Mouse (Mus musculus) B cell, adult 67 days (primary cell): ENCODE results near the gene Gjd2. TPM values are rescaled to one million over a fixed set of nuclear protein-coding genes. Genes with fewer than 3 reads are reported as not detected.

ENCODE experiments used
- total RNA-seq, 2 experiments: library from RNA; stranded (reverse); gene quantifications; 4 replicates each; pipeline ENCODE4 v1.2.4; 2023

Gjd2 gene
- not detected for total RNA-seq

DNA sequence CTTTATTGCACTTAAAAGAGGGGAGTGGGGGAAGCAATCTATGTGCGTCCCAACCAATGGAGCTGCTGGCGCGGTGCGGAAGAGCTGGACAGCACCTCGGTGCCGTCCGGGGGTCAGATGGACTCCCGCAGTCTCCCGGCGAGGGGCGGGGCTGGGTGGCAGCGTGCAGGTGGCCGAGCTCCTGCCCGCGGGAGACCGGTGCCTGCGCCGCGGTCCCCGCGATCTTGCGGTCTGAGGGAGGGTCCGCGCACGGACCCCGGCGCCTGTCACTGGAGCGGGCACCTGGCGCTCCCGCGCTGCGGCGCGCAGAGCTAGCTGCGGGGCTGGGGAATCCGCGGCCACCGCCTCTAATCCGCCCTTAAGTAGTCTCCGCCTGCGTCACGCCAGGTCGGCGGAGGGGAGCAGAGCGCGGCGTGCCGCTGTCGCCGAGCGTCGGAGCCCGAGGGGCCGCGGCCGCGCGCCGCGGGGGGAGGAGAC, at the start of gene Gjd2:
TSS of gene Gjd2 (minus strand) at position 325 of the 477 bp plus-strand sequence.

DNA sequence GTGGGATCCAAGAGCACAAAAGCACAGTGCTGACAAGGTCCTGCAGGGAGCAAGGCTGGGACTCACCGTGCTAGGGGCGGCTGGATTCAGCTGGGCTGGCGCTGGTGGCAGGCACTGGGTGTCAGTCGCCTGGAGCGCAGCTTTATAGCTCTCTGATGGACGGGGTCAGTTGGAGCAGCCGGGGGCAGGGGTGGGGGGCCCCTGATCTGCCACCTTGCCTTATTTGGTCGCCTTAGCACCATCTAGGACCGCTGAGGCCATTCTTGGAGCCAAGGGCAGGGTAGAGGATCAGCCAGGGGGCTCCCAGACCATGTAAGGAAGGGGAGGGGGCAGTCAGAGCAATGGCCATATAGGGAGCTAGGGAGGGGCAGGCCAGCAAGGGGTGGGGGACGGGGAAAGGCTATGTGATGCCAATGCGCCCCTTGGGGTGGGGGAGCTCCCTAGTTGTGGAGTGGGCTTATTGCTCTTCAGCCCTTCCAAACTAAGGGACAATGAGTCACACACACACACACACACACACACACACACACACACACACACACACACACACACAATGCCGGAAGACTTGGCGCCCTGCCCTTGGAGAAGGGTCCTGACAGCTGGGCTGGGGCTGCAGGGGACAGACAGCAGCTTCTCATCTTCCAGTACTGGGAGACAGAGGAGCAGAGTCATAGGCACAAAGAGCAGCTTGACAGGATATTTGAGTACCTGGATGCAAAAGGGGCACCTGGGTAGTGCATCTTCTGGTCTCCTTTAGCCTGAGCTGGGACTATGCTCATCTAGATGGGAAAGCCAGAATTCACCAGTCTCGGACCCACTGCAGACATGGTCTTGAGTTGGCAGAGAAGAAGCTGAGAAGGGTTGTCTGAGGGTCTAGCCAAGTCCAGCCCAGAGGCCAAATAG, 39.5 kb upstream of the Gjd2 start, which contains the start of gene Actc1:
TSS of gene Actc1 (minus strand) at position 853 of the 903 bp plus-strand sequence.

Other genes with a start within 250 kb of the Gjd2 start
- gene Scg5, start 184.5 kb downstream of the Gjd2 start, total RNA-seq, result under 1 TPM in 1 of 2 experiments, not detected in 1; 0.86 TPM
- 10 to 100 TPM; 17.4 to 18.1 TPM for gene Arhgap11a, start 165.0 kb downstream of the Gjd2 start, total RNA-seq
- not detected for gene Actc1, start 39.9 kb upstream of the Gjd2 start, total RNA-seq
- gene Aqr, start 173.4 kb upstream of the Gjd2 start, total RNA-seq, result 10 to 100 TPM; 72.4 to 76.0 TPM
- 10 to 100 TPM in 1 of 2 experiments, 1 to 10 TPM in 1; 9.3 to 13.1 TPM for gene Zfp770, start 187.8 kb upstream of the Gjd2 start, total RNA-seq